Mouse (Mus musculus) heart, adult 9 months (tissue): ENCODE measurements at regions not wholly inside any gene's neighbourhood (a gene's known extent, or its start where the extent isn't known, plus 50 kb on each side); places are given as distances from the start of the nearest gene placed in this dataset.

ENCODE experiments used
- DNase-seq, 2 experiments: peaks; one replicate each; pipeline ENCODE4 v3.0.0; 2022; ENCODE audit warnings: low spot score in 2 of 2

GRCm38 (mm10) chr6:91619009-91619408, 64.8 kb upstream of the Slc6a6 start:
- DNase-seq: no peak

- no peak for DNase-seq
Observed at GRCm38 (mm10) chr6:91619735-91620732, 63.8 kb upstream of the Slc6a6 start.

- DNase-seq: no peak
Observed at GRCm38 (mm10) chr6:91621437-91621836, 62.4 kb upstream of the Slc6a6 start.

GRCm38 (mm10) chr6:91622425-91622824, 61.4 kb upstream of the Slc6a6 start:
- DNase-seq: no peak

- DNase-seq: no peak
Observed at GRCm38 (mm10) chr6:91623646-91624045, 60.2 kb upstream of the Slc6a6 start.

GRCm38 (mm10) chr6:91629230-91629629, 54.6 kb upstream of the Slc6a6 start:
- no peak for DNase-seq

- no peak for DNase-seq
Observed at GRCm38 (mm10) chr6:91631261-91631660, 52.6 kb upstream of the Slc6a6 start.
